Mouse (Mus musculus) kidney, embryonic 14.5 days (tissue): ENCODE data around the gene Chrd. TPM values are rescaled to one million over a fixed set of nuclear protein-coding genes. Genes with fewer than 3 reads are reported as not detected.

Experiments used
- ATAC-seq: fragments of 200-750 bp; cut with Nextera tagmentation; 2 replicates; pipeline ENCODE4 v1.8.0; 2017; ENCODE audit warnings: moderate number of reproducible peaks, mild to moderate bottlenecking, moderate TSS enrichment, moderate library complexity; ENCODE audit not compliant: low FRiP score, low TSS enrichment
- H3K27ac ChIP-seq: fragments of 300-500 bp; sonication (generic); 2 replicates; pipeline ENCODE4 v1.5.1; 2014; ENCODE audit warnings: low read depth, mild to moderate bottlenecking, low read length, moderate library complexity, mixed read lengths
- H3K27me3 ChIP-seq: fragments of 300-500 bp; sonication (generic); 2 replicates; pipeline ENCODE4 v1.6.1; 2014; ENCODE audit warnings: mild to moderate bottlenecking, low read length; ENCODE audit not compliant: control insufficient read depth, insufficient read depth
- H3K36me3 ChIP-seq: fragments of 300-500 bp; sonication (generic); 2 replicates; pipeline ENCODE4 v1.6.1; 2014; ENCODE audit warnings: low read length, mixed read lengths; ENCODE audit not compliant: control insufficient read depth, insufficient read depth
- H3K4me1 ChIP-seq: fragments of 300-500 bp; sonication (generic); 2 replicates; pipeline ENCODE4 v1.6.1; 2014; ENCODE audit warnings: low read length, mixed read lengths; ENCODE audit not compliant: control insufficient read depth, insufficient read depth
- H3K4me2 ChIP-seq: fragments of 300-500 bp; sonication (generic); replicated peaks from 2 replicates; pipeline ENCODE4 v1.6.1; 2014; ENCODE audit warnings: low read depth, mild to moderate bottlenecking, low read length
- H3K4me3 ChIP-seq: fragments of 300-500 bp; sonication (generic); 2 replicates; pipeline ENCODE4 v1.5.1; 2014; ENCODE audit warnings: mild to moderate bottlenecking, low read length
- H3K9ac ChIP-seq: fragments of 300-500 bp; sonication (generic); 2 replicates; pipeline ENCODE4 v1.6.1; 2014; ENCODE audit warnings: low read depth, mild to moderate bottlenecking, low read length, moderate library complexity
- H3K9me3 ChIP-seq: fragments of 300-500 bp; sonication (generic); 2 replicates; pipeline ENCODE4 v1.6.1; 2016; ENCODE audit warnings: low read length; ENCODE audit not compliant: control insufficient read depth
- WGBS: fragments of 180-500 bp; shearing (Covaris S2); extraction: QIAGEN DNeasy Blood & Tissue Kit; methylation state at CpG from one replicate; pipeline ENCODE4 v1.1.7; 2014; 5-methylcytosine and 5-hydroxymethylcytosine counted together
- polyA plus RNA-seq: library from polyadenylated mRNA; unstranded; fragments of >200 nt; fragmentation: Nextera tagmentation; extraction: Ambion mirVana; gene quantifications from 2 replicates; pipeline ENCODE4 v1.2.1, GENCODE M21; 2014

The Chrd gene
- polyA plus RNA-seq, 1 experiment from 2014 or later = 4.6 TPM

DNA sequence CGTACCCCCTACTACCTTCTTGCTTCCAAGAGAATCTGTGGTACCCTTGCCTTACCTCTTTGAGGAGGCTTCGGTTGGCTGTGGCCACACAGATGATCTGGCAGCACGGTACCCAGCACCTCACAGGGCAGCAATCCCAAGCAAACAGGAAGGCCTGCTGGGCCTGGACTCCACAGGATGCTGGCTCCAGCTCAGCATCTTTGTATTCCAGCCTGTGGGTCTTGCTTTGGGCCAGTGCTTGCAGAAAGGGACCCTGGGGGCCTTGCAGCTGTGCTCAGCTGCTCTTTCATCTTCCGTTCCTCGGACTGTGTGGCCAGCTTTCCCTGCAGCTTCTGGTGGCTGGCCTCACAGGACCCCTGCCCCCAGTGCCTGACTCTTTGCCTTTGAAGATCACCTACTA, 32.9 kb upstream of the Chrd start:
- H3K4me1 ChIP-seq = peaks cover 20% of the 10 kb centered on the region; the same call in 1 of the 2 replicates
- no peak overlapping the region for H3K4me2 ChIP-seq
- ATAC-seq = no peak
- no peak overlapping the region for H3K4me3 ChIP-seq
- no peaks in the 10 kb centered on the region for H3K9me3 ChIP-seq
- H3K27me3 ChIP-seq = no peaks in the 10 kb centered on the region; the same call in 1 of the 2 replicates
- no peak overlapping the region for H3K27ac ChIP-seq
- H3K9ac ChIP-seq = no peak overlapping the region
- H3K36me3 ChIP-seq = no peaks in the 10 kb centered on the region; the same call in 1 of the 2 replicates
- 44% methylated on average over 5 of the region's 5 CpGs for WGBS

DNA sequence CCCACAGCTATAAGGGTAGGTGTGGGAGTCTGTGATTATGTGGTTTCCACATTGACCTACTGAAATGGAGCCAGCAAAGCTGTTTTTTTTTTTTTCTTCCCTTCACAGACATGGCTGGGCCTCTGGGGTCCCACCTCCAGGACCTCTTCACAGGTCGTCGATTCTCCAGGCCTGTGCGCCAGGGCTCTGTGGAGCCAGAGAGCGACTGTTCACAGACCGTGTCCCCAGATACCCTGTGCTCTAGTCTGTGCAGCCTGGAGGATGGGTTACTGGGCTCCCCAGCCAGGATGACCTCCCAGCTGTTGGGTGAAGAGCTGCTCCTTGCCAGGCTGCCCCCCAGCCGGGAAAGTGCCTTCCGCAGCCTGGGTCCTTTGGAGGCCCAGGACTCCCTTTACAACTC, 31.6 kb upstream of the Chrd start:
- H3K9me3 ChIP-seq = no peaks in the 10 kb centered on the region
- H3K27ac ChIP-seq = peak overlapping the region; percentile 85
- peak overlapping the region; percentile 50 for H3K9ac ChIP-seq
- H3K4me1 ChIP-seq = peaks cover 17% of the 10 kb centered on the region; the same call in 1 of the 2 replicates
- peaks cover 8% of the 10 kb centered on the region; the same call in 1 of the 2 replicates for H3K36me3 ChIP-seq
- no peak overlapping the region for H3K4me2 ChIP-seq
- 24% methylated on average over 7 of the region's 7 CpGs for WGBS
- H3K4me3 ChIP-seq = no peak overlapping the region
- H3K27me3 ChIP-seq = no peaks in the 10 kb centered on the region; the same call in 1 of the 2 replicates
- ATAC-seq = peak; percentile 76

DNA sequence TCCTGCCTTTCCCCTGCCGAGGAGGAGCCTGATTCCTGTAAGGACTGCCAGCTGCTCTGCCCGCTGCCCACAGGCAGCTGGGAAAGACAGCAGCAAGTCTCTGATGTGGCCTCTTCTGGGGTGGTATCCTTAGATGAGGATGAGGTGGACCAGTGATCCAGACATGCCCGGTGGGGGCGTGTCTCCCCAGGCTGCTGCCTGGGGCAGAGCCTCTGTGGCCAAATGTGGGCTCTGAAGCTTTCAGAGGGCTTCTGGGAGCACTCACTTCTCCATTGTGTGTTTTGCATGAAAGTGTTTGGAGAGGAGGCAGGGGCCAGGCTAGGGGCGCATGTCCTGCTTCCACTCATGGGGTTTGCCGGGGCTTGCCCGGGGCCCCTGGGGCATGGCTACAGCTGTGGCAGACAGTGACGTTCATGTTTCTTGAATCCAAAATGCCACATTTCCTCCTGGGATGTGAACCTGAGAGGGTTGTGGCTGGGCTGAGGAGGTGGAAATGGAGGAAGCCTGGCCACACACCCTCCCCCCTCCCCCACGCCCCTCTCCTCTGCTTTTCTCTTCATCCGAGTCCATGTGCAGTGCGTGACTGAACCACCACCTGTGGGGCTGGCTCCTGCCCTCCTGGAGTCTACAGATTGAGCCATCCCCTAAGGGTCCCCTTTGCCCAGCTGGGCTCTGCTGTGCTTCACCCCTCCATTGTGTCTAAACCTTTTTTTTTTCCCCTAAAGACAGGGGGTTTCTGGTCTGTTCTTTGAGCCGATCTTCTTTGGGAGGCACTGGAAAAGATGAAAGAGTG, 31.0 kb upstream of the Chrd start:
- H3K9ac ChIP-seq = peak overlapping the region; percentile 50
- no peaks in the 10 kb centered on the region for H3K27me3 ChIP-seq
- H3K9me3 ChIP-seq = no peaks in the 10 kb centered on the region
- ATAC-seq = peak; percentile 57
- peaks cover 10% of the 10 kb centered on the region; the same call in 1 of the 2 replicates for H3K36me3 ChIP-seq
- peak overlapping the region; percentile 85 for H3K27ac ChIP-seq
- H3K4me1 ChIP-seq = peaks cover 17% of the 10 kb centered on the region; the same call in 1 of the 2 replicates
- H3K4me2 ChIP-seq = peak overlapping the region; percentile 5; the same call in 1 of the 2 replicates
- 9% methylated on average over 12 of the region's 12 CpGs for WGBS
- no peak overlapping the region for H3K4me3 ChIP-seq

DNA sequence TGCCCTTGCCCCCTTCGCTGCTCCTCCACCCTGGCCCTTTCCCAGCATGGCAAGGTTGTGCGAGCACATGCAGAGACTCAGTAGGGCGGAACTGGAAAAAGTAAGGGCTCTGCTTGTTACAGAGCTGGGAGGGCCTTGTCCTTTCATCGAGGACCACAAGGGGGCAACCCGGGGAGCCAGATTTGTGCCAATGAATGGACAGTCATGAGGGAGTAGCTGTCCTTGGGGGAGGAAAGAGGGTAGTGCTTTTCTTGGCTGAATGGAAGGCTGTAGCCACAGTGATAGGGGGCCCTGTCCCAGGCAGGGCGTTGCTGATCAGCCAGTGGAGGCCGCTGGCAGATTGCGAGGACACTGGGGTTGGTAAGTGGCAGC, 30.4 kb upstream of the Chrd start:
- H3K4me2 ChIP-seq = no peak overlapping the region
- H3K9me3 ChIP-seq = no peaks in the 10 kb centered on the region
- ATAC-seq = peak; percentile 55
- no peaks in the 10 kb centered on the region for H3K27me3 ChIP-seq
- H3K36me3 ChIP-seq = peaks cover 10% of the 10 kb centered on the region; the same call in 1 of the 2 replicates
- H3K4me3 ChIP-seq = no peak overlapping the region
- 9% methylated on average over 8 of the region's 8 CpGs for WGBS
- H3K9ac ChIP-seq = peak overlapping the region; percentile 50; the same call in 1 of the 2 replicates
- H3K27ac ChIP-seq = peak overlapping the region; percentile 85
- H3K4me1 ChIP-seq = peaks cover 17% of the 10 kb centered on the region; the same call in 1 of the 2 replicates

DNA sequence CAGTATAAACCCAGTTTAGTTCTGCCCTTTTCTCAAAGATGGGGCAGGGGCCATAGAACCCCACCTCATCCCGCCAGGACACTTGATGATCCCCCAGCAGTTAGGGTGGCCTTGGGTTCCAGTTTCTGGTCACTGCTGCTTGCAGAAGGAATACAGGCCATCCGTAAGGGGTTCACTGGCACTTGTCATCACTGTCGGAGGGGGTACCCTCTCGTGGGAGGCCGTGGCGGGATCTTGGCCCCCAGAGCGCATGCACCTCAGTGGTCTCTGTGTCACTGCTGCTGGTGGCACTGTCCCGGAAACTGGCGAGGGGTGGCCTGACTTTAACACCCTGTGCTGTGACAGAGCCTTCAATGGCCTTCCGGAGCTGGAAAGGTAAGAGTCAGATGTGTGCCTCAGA, 29.9 kb upstream of the Chrd start:
- Histone ChIP-seq H3K9ac (no peak overlapping the region), H3K4me1 (peaks cover 17% of the 10 kb centered on the region; the same call in 1 of the 2 replicates), H3K27ac (no peak overlapping the region), H3K27me3 (no peaks in the 10 kb centered on the region), H3K4me2 (no peak overlapping the region), H3K4me3 (no peak overlapping the region), H3K9me3 (no peaks in the 10 kb centered on the region), H3K36me3 (peaks cover 15% of the 10 kb centered on the region)
- no peak for ATAC-seq
- 93% methylated on average over 10 of the region's 10 CpGs for WGBS

DNA sequence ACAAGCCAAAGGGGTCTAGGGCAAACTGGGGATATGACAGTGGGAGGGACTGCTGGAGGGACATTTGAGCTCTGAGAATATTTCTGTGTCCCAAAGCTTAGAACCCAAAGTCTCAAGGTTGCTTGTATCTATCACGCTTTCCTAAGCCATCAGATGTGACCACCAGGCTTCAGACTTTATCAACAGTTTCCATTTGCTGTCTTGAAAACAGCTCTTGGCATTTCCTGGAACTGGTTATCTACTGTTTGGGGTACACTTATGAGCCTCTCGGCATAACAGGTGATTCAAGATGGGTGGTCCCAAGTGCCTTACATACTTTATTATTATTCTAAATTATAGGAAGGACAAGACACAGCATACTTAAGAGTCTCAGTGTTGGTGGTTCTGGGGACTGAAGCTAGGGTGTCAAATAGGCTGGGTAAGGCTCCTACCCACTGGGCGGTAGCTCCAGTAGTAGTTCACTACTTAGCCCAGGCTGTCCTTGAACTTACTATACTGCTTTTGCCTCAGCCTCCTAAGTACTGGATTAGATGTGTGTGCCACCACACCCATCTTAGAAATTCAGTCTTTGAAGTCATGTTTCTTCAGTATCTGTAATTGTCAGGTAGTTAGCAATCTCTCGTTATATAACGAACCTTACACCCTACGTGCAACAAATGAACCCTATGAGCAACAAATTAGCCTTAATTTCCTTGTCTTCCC, 29.1 kb upstream of the Chrd start:
- WGBS = 87% methylated on average over 6 of the region's 6 CpGs
- H3K36me3 ChIP-seq = peaks cover 20% of the 10 kb centered on the region

DNA sequence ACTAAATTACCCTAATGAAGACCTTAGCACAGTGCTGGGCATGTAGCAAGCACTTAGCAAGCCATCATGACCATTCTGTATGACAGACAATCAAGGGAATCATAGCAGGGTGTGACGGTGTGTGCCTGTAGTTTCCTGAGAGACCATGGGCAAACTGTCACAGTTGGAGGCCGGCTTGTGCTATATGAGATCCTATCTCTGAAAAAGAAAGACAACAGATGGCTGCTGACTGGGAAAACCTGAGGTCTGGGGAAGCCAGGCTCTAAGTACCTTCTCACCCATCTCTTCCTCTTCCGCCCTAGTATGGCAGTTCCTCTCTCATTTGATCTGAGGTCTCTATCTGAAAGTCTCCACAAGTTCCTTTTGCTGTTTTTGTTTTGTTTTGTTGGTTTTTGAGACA, 27.1 kb upstream of the Chrd start:
- WGBS = 82% methylated on average over 3 of the region's 3 CpGs
- no peak overlapping the region for H3K4me3 ChIP-seq

More for the DNA sequence above, 29.1 kb upstream of the Chrd start:
- ATAC-seq = no peak
- H3K27me3 ChIP-seq = no peaks in the 10 kb centered on the region
- no peak overlapping the region for H3K4me2 ChIP-seq
- H3K9me3 ChIP-seq = no peaks in the 10 kb centered on the region
- H3K27ac ChIP-seq = no peak overlapping the region
- H3K9ac ChIP-seq = no peak overlapping the region
- H3K4me3 ChIP-seq = no peak overlapping the region
- peaks cover 17% of the 10 kb centered on the region; the same call in 1 of the 2 replicates for H3K4me1 ChIP-seq

DNA sequence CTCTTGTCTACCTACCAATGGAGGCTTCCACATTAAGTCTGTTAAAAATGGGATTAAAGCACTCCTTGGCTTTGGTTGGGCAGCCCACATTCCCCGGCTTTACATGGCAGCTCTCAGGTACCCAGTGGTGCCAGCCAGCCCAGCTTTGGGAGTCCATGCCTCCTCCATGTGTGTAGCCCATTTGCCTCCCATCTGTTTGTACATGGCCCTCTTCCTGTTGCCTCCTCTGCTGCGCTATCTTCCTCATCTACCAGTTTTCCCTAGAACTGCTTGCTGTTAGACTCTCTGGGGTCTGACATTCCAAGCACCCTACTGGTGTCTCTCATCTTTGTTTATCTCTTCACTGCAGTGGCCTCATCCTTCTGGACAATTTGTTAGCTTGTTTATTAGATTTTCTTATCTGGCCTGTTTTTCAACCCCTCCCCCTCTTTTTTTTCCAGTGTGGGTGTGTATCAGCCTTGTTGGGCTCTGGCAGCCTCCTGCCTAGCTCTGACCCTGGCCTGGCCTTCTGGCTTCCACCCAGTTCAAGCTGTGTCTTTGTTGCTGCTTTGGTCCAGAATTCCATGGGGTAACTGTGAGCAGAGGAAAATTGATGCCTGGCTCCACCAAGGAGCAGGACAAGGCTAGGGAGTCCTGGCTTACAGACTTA, 26.4 kb upstream of the Chrd start:
- Histone ChIP-seq H3K27ac (0 out of 2 replicates have a peak overlapping the region, but pooled peaks have one; percentile 1), H3K9me3 (no peaks in the 10 kb centered on the region), H3K36me3 (peaks cover 30% of the 10 kb centered on the region), H3K27me3 (no peaks in the 10 kb centered on the region), H3K4me1 (peaks cover 13% of the 10 kb centered on the region; the same call in 1 of the 2 replicates), H3K4me2 (no peak overlapping the region), H3K9ac (no peak overlapping the region), H3K4me3 (no peak overlapping the region)
- WGBS = 95% methylated on average over 2 of the region's 2 CpGs
- ATAC-seq = no peak

More for the DNA sequence above, 27.1 kb upstream of the Chrd start:
- Histone ChIP-seq H3K27me3 (no peaks in the 10 kb centered on the region), H3K4me2 (no peak overlapping the region), H3K9me3 (no peaks in the 10 kb centered on the region), H3K36me3 (peaks cover 24% of the 10 kb centered on the region), H3K27ac (no peak overlapping the region), H3K4me1 (peaks cover 17% of the 10 kb centered on the region; the same call in 1 of the 2 replicates), H3K9ac (no peak overlapping the region)
- no peak for ATAC-seq
